Mouse (Mus musculus): ENCODE results near the gene Baiap2l1.

DNA sequence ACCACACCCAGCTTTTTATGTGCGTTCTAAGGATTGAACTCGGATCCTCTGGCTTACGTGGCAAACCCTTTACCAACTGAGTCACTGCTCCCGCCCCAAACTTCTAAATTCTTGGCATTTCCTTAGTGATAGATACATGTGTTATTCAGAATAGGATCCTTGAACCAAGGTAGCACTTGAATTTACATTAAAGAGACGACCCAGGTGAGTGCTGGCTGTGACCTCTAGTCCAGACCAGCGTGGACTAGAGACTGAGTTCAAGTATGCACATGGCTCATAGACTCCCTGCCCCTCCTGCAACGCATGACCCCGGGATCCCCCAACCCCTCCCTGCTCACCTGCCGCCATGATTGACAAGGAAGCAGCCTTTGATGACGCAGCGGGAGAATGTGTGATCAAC, 48.3 kb upstream of the Baiap2l1 start:
- TF ChIP-seq CTCF (conservative IDR thresholded peaks at IDR 0.05; ENCODE audit: insufficient read depth, insufficient read length, low read depth, low read length) (no peak), POLR2A (IDR thresholded peaks at IDR 0.05; ENCODE audit: low read depth, low read length) (no peak)

All from kidney, adult 2 months (tissue).